Mouse (Mus musculus) cerebellum, adult 2 months (tissue): ENCODE results near the gene Kcnh1.

ENCODE experiments used
- CTCF ChIP-seq: fragments of 200-500 bp; IDR thresholded peaks from 2 replicates; pipeline ENCODE4 v1.5.1; 2011; ENCODE audit warnings: low read depth, mild to moderate bottlenecking, control low read depth, low read length, moderate library complexity, borderline replicate concordance; ENCODE audit not compliant: insufficient read depth
- POLR2A ChIP-seq: fragments of 200-500 bp; IDR thresholded peaks from 2 replicates; pipeline ENCODE4 v1.6.1; 2011; ENCODE audit warnings: low read length, control low read depth, borderline replicate concordance; ENCODE audit not compliant: insufficient read depth

GRCm38 (mm10) chr1:192421377-192422166 is 231.0 kb downstream of the Kcnh1 start:
- TF ChIP-seq CTCF (no peak), POLR2A (no peak)
